Mouse (Mus musculus): ENCODE data around the gene Gm21882. TPM values are rescaled to one million over a fixed set of nuclear protein-coding genes. Genes with fewer than 3 reads are reported as not detected.

Gene Gm21882
- not detected for polyA plus RNA-seq (2015; fragmentation: Illumina TruSeq; extraction: RNeasy Lipid Tissue Mini Kit (QIAGEN cat#74804); ENCODE audit: insufficient read depth, low read depth, low replicate concordance)

DNA sequence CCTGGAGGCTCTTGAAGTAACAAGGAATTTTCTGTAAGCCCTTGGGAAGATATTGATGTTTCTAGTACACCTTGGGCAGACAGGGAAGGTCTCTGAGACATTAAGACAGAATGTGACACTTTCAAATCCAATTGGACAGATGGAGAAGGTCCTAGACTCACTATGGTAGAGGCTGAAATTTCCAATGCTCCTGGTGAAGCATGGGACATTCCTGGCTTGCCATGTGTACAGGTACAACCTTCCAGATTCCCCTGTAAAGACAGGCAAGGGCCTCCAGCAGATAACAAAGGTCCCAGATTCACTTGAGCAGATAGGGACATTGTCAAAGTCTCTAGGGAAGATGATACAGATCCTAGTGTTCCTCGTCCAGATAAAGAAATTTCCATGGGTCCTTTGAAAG lies at the start of gene Gm21882:
TSS of gene Gm21882 (minus strand) at position 101 of the 400 bp plus-strand sequence.

Other genes starting within 250 kb of the Gm21882 start
- not detected for gene Gm21865, start 64.6 kb downstream of the Gm21882 start, polyA plus RNA-seq (2015; fragmentation: Illumina TruSeq; extraction: RNeasy Lipid Tissue Mini Kit (QIAGEN cat#74804); ENCODE audit: insufficient read depth, low read depth, low replicate concordance)

Data from pancreas, adult 10 weeks (tissue).